18 mouse cellular contexts compared by ENCODE assay signal in the genomic region with DNA sequence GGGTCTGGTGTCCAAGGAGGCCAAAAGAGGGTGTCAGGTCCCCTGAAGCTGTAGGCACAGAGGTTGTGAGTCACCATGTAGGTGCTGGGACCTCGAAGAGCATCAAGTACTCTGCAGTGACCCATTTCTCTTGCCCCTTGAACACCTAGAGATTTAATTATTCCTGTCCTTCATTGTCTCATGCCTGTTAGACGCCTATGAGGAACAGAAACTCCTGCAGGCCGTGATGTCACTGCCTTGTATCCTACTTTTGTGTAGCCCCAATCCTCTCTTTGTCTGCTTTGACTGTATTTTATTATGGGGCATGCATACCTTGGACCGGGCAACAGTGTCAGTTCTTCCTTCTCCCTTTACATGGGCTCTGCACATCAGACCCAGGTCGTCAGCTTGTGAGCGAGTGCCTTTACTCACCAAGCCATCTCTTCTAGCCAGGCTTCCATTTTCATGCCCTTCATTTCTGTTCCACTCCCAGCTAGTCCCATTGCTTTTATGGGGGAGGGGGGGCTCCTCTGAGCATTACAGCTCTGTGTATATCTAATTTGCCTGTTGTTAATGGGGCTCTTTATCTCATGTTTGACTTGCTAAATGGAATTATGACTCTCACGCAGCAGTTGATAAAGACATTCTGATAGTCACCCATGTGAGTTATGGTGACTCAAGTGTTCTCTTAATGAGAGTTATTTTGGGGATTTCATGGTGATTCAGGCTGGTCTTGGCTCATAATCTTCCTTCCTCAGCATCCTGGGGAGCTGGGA. TPM values are rescaled to one million over a fixed set of nuclear protein-coding genes. Genes with fewer than 3 reads are reported as not detected.
A peak's percentile ranks its signal among the peaks of the same experiment; 100 is the strongest.
DNase-seq lines count a peak whose midpoint lies in the region; ATAC-seq lines count a peak whose summit lies in the region.
"Had no signal": no experiment of that assay in that cellular context is flagged by ENCODE, and none has a peak within 500 bp of the region (broad histone marks: within the 10 kb centered on the region; RNA-seq: fewer than 3 reads in every experiment).

No protein-coding gene starts in this region.

- peaks cover 51% of the 10 kb centered on the region for H3K4me1 ChIP-seq in heart, embryonic 13.5 days
- peaks cover 7% of the 10 kb centered on the region; the same call in 1 of the 2 replicates for H3K4me1 ChIP-seq in intestine, embryonic 16.5 days (ENCODE audit: control insufficient read depth, insufficient read depth, low read length)
- H3K4me1 ChIP-seq: forebrain, embryonic 15.5 days; lung, embryonic 15.5 days; stomach, embryonic 15.5 days had no signal

- no peak overlapping the region for H3K4me2 ChIP-seq in heart, embryonic 13.5 days
- no peak overlapping the region for H3K4me2 ChIP-seq in intestine, embryonic 16.5 days (ENCODE audit: low read depth, low read length)
- H3K4me2 ChIP-seq: forebrain, embryonic 15.5 days; lung, embryonic 15.5 days; stomach, embryonic 15.5 days had no signal

- no peak overlapping the region for H3K9ac ChIP-seq in heart, embryonic 13.5 days
- H3K9ac ChIP-seq in intestine, embryonic 16.5 days (ENCODE audit: low read depth, low read length) = no peak overlapping the region
- H3K9ac ChIP-seq: forebrain, embryonic 15.5 days; lung, embryonic 15.5 days; stomach, embryonic 15.5 days had no signal

- H3K4me3 ChIP-seq in heart, embryonic 13.5 days = no peak overlapping the region
- H3K4me3 ChIP-seq in intestine, embryonic 16.5 days (ENCODE audit: low read length) = no peak overlapping the region
- H3K4me3 ChIP-seq: forebrain, embryonic 15.5 days; limb, embryonic 10.5 days; lung, embryonic 15.5 days; stomach, embryonic 15.5 days had no signal

- no peaks in the 10 kb centered on the region for H3K27me3 ChIP-seq in heart, embryonic 13.5 days (replicated peaks)
- H3K27me3 ChIP-seq in intestine, embryonic 16.5 days (replicated peaks; ENCODE audit: control insufficient read depth, insufficient read depth, low read length) = no peaks in the 10 kb centered on the region
- H3K27me3 ChIP-seq: forebrain, embryonic 15.5 days; lung, embryonic 15.5 days; stomach, embryonic 15.5 days had no signal

- no peaks in the 10 kb centered on the region for H3K9me3 ChIP-seq in heart, embryonic 13.5 days
- no peaks in the 10 kb centered on the region for H3K9me3 ChIP-seq in intestine, embryonic 16.5 days (ENCODE audit: control insufficient read depth, low read length)
- H3K9me3 ChIP-seq: forebrain, embryonic 15.5 days; limb, embryonic 10.5 days; lung, embryonic 15.5 days; stomach, embryonic 15.5 days had no signal

- intact Hi-C loops in gastrocnemius, postnatal 36 days (cut with DNase I) = no loop called here

- H3K27ac ChIP-seq in heart, embryonic 13.5 days (replicated peaks) = 0 out of 2 replicates have a peak overlapping the region, but pooled peaks have one; percentile 1
- H3K27ac ChIP-seq in intestine, embryonic 16.5 days (ENCODE audit: low read length) = no peak overlapping the region
- H3K27ac ChIP-seq: forebrain, embryonic 15.5 days; kidney, postnatal 0 days; limb, embryonic 10.5 days; lung, embryonic 15.5 days; stomach, embryonic 15.5 days had no signal

- DNase-seq in heart, postnatal 4 days = no peak
- DNase-seq in B cell, adult 2 months = peak; percentile 27 to 29
- no peak for DNase-seq in thymus, postnatal 10 days (ENCODE audit: low spot score in 2 of 2)
- DNase-seq in gastrocnemius, postnatal 36 days = no peak
- DNase-seq in kidney, postnatal 25 days = no peak
- DNase-seq: cerebellum, adult 8-10 months; gastrocnemius, postnatal 14 days; heart, postnatal 36 days; midbrain, embryonic 14.5 days; thymus, postnatal 25 days had no signal

- WGBS in heart, embryonic 13.5 days = 76% methylated on average over 7 of the region's 7 CpGs
- WGBS in intestine, embryonic 16.5 days = 76% methylated on average over 7 of the region's 7 CpGs

- peaks cover 4% of the 10 kb centered on the region; the same call in 1 of the 2 replicates for H3K36me3 ChIP-seq in heart, embryonic 13.5 days
- H3K36me3 ChIP-seq in intestine, embryonic 16.5 days (ENCODE audit: control insufficient read depth, insufficient read depth, low read length) = no peaks in the 10 kb centered on the region
- H3K36me3 ChIP-seq: forebrain, embryonic 15.5 days; lung, embryonic 15.5 days; stomach, embryonic 15.5 days had no signal

- ATAC-seq in heart, embryonic 13.5 days (ENCODE audit: extremely low read depth, insufficient number of reproducible peaks, low FRiP score, low TSS enrichment) = no peak
- peak; percentile 62; the same call in 1 of the 2 replicates for ATAC-seq in intestine, embryonic 16.5 days
- peak; percentile 70 for ATAC-seq in megakaryocyte-erythroid progenitor cell, adult 5-6 weeks (replicated peaks; ENCODE audit: low FRiP score, low TSS enrichment, poor library complexity, severe bottlenecking)
- ATAC-seq: forebrain, embryonic 15.5 days had no signal

RNA-seq across cellular contexts. Expression of gene Uso1, which starts 7.4 kb away (rescaled TPM):
- 30.2 and 32.1 TPM in 2 replicates for polyA plus RNA-seq in heart, embryonic 13.5 days (2015; fragmentation: Nextera tagmentation; extraction: Ambion mirVana)
- total RNA-seq in heart, postnatal 4 days (2021) = 10 to 100 TPM; 46.4 to 47.3 TPM
- 43.5 and 46.7 TPM in 2 replicates for polyA plus RNA-seq in intestine, embryonic 16.5 days (2015; fragmentation: Nextera tagmentation; extraction: Ambion mirVana)
- 39.3 and 42.0 TPM in 2 replicates for total RNA-seq in megakaryocyte-erythroid progenitor cell, adult 5-6 weeks (2014; fragmentation: Nextera tagmentation)
- total RNA-seq in megakaryocyte-erythroid progenitor cell, adult 5-6 weeks (2017) = 12.2 and 13.4 TPM in 2 replicates
- total RNA-seq in gastrocnemius, postnatal 36 days (2021) = 10 to 100 TPM; 56.2 to 60.0 TPM

Comparison
In these comparisons a context has a peak if more than half of its experiments do, and no peak if none do; other contexts are left out.
1. DNase-seq: peak in B cell, adult 2 months (2 of 2); none in heart, postnatal 4 days (single experiment), thymus, postnatal 10 days (0 of 2), gastrocnemius, postnatal 36 days (0 of 2) and kidney, postnatal 25 days (0 of 2).